Mouse (Mus musculus) embryonic facial prominence, embryonic 10.5 days (tissue): ENCODE data around the gene Itpr2. TPM values are rescaled to one million over a fixed set of nuclear protein-coding genes. Genes with fewer than 3 reads are reported as not detected.

Experiments used
- DNase-seq: peaks from one replicate; pipeline ENCODE4 v3.0.0-alpha.2; 2017; ENCODE audit warnings: low spot score
- H3K27ac ChIP-seq: fragments of 300-500 bp; sonication (generic); replicated peaks from 2 replicates; pipeline ENCODE4 v1.5.1; 2016; ENCODE audit warnings: mild to moderate bottlenecking
- H3K27me3 ChIP-seq: fragments of 300-500 bp; sonication (generic); replicated peaks from 2 replicates; pipeline ENCODE4 v1.6.1; 2016; ENCODE audit warnings: low read depth, mild to moderate bottlenecking; ENCODE audit not compliant: poor library complexity, severe bottlenecking
- H3K36me3 ChIP-seq: fragments of 300-500 bp; sonication (generic); replicated peaks from 2 replicates; pipeline ENCODE4 v1.6.1; 2016; ENCODE audit warnings: mild to moderate bottlenecking, moderate library complexity
- H3K4me1 ChIP-seq: fragments of 300-500 bp; sonication (generic); 2 replicates; pipeline ENCODE4 v1.6.1; 2016
- H3K4me3 ChIP-seq: fragments of 300-500 bp; sonication (generic); 2 replicates; pipeline ENCODE4 v1.5.1; 2016; ENCODE audit warnings: mild to moderate bottlenecking, moderate library complexity
- H3K9me3 ChIP-seq: fragments of 300-500 bp; sonication (generic); 2 replicates; pipeline ENCODE4 v1.6.1; 2016; ENCODE audit warnings: mild to moderate bottlenecking
- WGBS: fragments of 180-500 bp; shearing (Covaris S2); methylation state at CpG from one replicate; pipeline ENCODE4 v1.1.7; 2016; 5-methylcytosine and 5-hydroxymethylcytosine counted together
- polyA plus RNA-seq: library from polyadenylated mRNA; unstranded; fragments of >200 nt; fragmentation: Nextera tagmentation; extraction: Ambion mirVana; gene quantifications from 2 replicates; pipeline ENCODE4 v1.2.1, GENCODE M21; 2016

The Itpr2 gene
- polyA plus RNA-seq, 1 experiment from 2014 or later, result 4.5 TPM

GRCm38 (mm10) chr6:146108695-146109094 lies 393.3 kb downstream of the Itpr2 start:
- Histone ChIP-seq H3K27ac (no peak overlapping the region), H3K27me3 (peaks cover 3% of the 10 kb centered on the region; the same call in 1 of the 2 replicates), H3K9me3 (0 out of 2 replicates have a peak, but pooled peaks cover 2% of the 10 kb centered on the region), H3K36me3 (no peaks in the 10 kb centered on the region), H3K4me1 (peaks cover 31% of the 10 kb centered on the region), H3K4me3 (no peak overlapping the region)
- 88% methylated on average over 7 of the region's 7 CpGs for WGBS
- no peak for DNase-seq

GRCm38 (mm10) chr6:146107117-146107832 lies 394.7 kb downstream of the Itpr2 start:
- H3K27ac ChIP-seq, result no peak overlapping the region
- peaks cover 19% of the 10 kb centered on the region for H3K4me1 ChIP-seq
- no peak for DNase-seq
- 0 out of 2 replicates have a peak, but pooled peaks cover 2% of the 10 kb centered on the region for H3K9me3 ChIP-seq
- no peak overlapping the region for H3K4me3 ChIP-seq
- H3K27me3 ChIP-seq, result no peaks in the 10 kb centered on the region
- WGBS, result 79% methylated on average over 4 of the region's 4 CpGs
- no peaks in the 10 kb centered on the region for H3K36me3 ChIP-seq

DNA sequence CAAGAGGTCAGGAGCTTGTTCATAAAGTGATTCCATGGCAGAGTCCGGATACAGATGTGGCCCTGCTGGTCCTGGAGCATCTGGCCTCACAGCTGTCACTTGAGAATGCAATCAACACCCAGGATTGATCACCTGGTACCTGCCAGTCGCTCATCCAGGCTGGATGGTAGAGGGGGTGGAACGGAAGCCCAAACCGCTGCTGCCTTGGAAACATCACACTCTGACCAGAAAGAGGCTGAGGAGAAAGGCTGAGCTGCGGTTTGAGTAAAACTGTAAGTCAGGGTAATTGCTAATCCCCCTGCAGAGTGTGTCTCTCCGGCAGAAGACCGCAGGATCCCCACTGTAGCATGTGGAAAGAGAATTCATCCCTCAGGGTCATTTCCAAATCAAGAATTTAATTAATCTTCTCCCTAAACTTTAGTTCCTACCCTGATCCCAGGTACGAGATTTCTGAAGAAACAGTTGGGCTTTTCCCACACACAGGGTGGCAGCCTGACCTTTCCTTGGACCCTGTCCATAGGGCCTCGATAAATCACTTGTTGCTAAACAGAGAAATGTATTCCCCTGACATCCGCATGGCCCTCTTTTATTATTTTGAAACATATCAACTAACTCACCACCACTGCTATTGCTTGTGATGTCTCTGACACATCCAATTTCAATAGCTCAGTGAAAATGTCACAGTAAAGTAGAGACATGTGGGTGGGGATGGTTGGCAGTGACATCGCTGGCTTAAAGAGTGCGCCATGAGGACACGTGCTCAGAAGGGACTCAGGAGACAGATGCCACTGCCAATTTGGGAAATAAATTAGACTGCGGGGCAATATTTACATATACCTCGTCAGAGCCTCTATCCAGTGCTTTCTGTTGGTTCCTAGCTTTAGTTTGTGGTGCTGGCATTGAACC lies 418.7 kb downstream of the Itpr2 start:
- Histone ChIP-seq H3K36me3 (no peaks in the 10 kb centered on the region), H3K9me3 (0 out of 2 replicates have a peak, but pooled peaks cover under 1% of the 10 kb centered on the region), H3K27ac (no peak overlapping the region), H3K27me3 (no peaks in the 10 kb centered on the region), H3K4me3 (no peak overlapping the region), H3K4me1 (peaks cover 17% of the 10 kb centered on the region)
- WGBS, result 76% methylated on average over 15 of the region's 15 CpGs
- no peak for DNase-seq

DNA sequence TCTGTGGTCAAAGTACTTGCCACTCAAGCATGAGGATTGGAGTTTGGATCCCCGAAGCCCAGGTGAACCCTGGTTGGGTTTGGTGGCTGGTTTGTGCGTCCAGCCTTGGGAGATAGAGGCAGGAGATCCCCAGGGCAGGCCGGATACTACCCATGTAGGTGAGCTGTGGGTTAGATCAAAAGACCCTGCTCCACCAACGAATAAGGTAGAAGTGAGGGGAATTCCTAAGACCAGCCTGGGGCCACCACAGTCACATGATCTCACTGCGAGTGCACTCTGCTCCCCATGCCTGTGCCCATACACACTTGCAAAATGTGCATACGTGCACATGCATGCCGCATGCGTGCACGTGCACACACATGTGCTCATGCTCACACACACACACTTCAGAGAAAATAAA lies 419.5 kb downstream of the Itpr2 start:
- H3K4me3 ChIP-seq, result no peak overlapping the region
- WGBS, result 94% methylated on average over 9 of the region's 9 CpGs
- H3K9me3 ChIP-seq, result no peaks in the 10 kb centered on the region
- no peak overlapping the region for H3K27ac ChIP-seq
- no peaks in the 10 kb centered on the region for H3K36me3 ChIP-seq
- no peak for DNase-seq
- H3K27me3 ChIP-seq, result no peaks in the 10 kb centered on the region
- peaks cover 17% of the 10 kb centered on the region for H3K4me1 ChIP-seq

DNA sequence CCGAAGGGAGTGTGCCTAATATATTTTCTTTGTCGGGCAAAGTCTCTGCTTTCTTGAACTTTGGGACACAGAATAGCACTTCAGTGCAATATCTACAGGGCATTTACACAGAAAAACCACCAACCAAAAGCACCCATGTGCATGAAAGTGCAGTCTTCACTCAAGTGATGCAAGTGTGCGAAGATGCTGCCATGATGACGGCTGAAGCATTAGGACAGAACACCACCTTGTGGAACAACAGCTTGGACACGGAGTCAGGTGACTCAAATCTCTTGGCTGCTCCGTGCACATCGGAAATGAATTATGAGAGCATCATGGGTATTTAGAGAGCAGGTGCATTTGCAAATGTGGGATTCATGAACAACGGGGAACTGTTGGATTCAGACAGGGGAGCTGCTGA lies 420.4 kb downstream of the Itpr2 start:
- WGBS, result 93% methylated on average over 8 of the region's 8 CpGs
- Histone ChIP-seq H3K27me3 (no peaks in the 10 kb centered on the region), H3K27ac (no peak overlapping the region), H3K4me1 (peaks cover 17% of the 10 kb centered on the region), H3K36me3 (no peaks in the 10 kb centered on the region), H3K9me3 (no peaks in the 10 kb centered on the region), H3K4me3 (no peak overlapping the region)
- no peak for DNase-seq

- H3K27me3 ChIP-seq, result no peaks in the 10 kb centered on the region
- 67% methylated on average over 18 of the region's 18 CpGs for WGBS
- DNase-seq, result no peak
- peaks cover 17% of the 10 kb centered on the region for H3K4me1 ChIP-seq
- no peaks in the 10 kb centered on the region for H3K9me3 ChIP-seq
- H3K36me3 ChIP-seq, result no peaks in the 10 kb centered on the region
- no peak overlapping the region for H3K4me3 ChIP-seq
- peak overlapping the region; percentile 63; the same call in 1 of the 2 replicates for H3K27ac ChIP-seq
These were observed 421.2 kb downstream of the Itpr2 start for GRCm38 (mm10) chr6:146080546-146081512.

DNA sequence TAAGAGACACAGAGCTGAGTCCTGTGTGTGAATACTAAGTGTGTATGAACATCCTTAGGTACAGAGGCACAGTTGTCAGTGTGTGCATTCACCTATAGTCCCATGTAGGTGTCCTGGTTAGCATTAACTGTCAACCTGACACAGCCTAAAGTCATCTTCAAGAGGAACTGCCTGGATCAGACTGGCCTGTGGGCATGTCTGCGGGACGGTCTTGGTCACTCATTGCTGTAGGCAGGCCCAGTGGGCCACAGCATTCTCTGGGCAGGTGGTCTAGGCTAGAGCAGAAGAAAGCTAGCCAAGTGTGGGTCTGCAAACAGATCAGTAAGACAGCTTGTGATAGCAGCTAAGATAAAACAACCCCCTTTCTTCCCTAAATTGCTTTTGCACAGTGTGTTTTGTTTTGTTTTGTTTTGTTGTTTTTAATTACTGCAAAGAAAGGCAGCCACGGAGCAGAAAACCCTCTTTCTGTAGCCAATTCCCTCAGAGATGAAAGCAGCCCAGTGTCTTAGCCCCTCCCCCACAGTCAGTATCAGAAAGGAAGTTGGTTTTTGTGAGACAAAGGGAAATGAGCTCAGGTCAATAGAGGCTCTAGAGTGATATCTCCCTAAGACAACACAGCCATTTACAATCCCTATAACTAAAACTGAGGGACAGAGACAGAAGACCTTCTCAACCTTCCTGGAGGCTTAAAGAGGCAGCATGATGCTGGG lies 422.1 kb downstream of the Itpr2 start:
- Histone ChIP-seq H3K27me3 (no peaks in the 10 kb centered on the region), H3K4me1 (peaks cover 17% of the 10 kb centered on the region), H3K9me3 (no peaks in the 10 kb centered on the region), H3K27ac (peak overlapping the region; percentile 63; the same call in 1 of the 2 replicates), H3K36me3 (no peaks in the 10 kb centered on the region), H3K4me3 (no peak overlapping the region)
- whole genome bisulfite sequencing, result 48% methylated on average over 3 of the region's 3 CpGs
- DNase-seq, result no peak

DNA sequence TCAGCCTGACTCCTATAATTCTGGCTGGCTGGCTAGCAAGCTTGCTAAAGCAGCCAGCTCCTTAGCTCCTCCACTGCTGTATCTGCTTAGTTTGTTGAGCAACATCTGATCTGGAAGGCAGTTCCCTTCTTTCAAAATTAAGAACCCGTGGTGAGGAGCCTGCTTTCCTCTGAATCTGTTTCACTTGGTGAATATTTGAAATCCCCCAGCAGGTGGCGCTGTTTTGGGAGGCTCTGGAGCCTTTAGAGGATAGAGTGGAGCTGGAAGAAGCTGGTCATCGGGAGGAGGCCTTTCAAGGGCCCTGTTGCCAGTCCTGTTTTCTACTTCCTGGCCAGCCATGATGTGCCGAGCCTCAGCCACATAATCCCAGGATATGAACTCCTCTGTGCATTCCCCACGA lies 422.8 kb downstream of the Itpr2 start:
- Histone ChIP-seq H3K27ac (no peak overlapping the region), H3K36me3 (no peaks in the 10 kb centered on the region), H3K27me3 (no peaks in the 10 kb centered on the region), H3K4me1 (peaks cover 17% of the 10 kb centered on the region), H3K4me3 (no peak overlapping the region), H3K9me3 (no peaks in the 10 kb centered on the region)
- WGBS, result 51% methylated on average over 5 of the region's 5 CpGs
- peak; percentile 80 for DNase-seq

DNA sequence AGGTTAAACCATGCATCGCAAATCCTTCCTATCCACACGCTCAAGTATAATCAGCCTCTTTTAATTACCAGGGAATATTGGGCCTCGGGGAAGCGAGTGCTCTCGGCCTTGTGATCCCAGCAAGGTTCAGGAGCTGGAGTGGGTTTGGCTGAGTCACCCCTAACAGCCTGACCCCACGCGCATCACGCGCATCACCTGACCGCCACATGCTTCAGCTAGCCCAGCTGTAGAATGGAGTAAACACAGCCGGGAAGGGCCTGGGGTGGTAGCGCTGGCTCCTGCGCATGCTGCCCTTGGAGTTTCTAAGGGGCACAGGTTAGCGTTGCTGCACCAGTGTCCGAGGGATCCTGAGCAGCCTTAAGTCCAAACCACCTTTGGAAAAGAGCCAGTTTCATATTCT lies 423.9 kb downstream of the Itpr2 start:
- WGBS, result 90% methylated on average over 15 of the region's 15 CpGs
- H3K27me3 ChIP-seq, result no peaks in the 10 kb centered on the region
- DNase-seq, result no peak

GRCm38 (mm10) chr6:146077124-146077889 lies 424.7 kb downstream of the Itpr2 start:
- Histone ChIP-seq H3K4me3 (no peak overlapping the region), H3K27ac (no peak overlapping the region), H3K4me1 (peaks cover 17% of the 10 kb centered on the region), H3K9me3 (peaks cover 4% of the 10 kb centered on the region; the same call in 1 of the 2 replicates), H3K36me3 (no peaks in the 10 kb centered on the region), H3K27me3 (no peaks in the 10 kb centered on the region)
- no peak for DNase-seq
- 81% methylated on average over 11 of the region's 11 CpGs for WGBS

More for the DNA sequence above, 423.9 kb downstream of the Itpr2 start:
- no peak overlapping the region for H3K4me3 ChIP-seq
- no peak overlapping the region for H3K27ac ChIP-seq
- no peaks in the 10 kb centered on the region for H3K36me3 ChIP-seq
- peaks cover 17% of the 10 kb centered on the region for H3K4me1 ChIP-seq
- peaks cover 4% of the 10 kb centered on the region; the same call in 1 of the 2 replicates for H3K9me3 ChIP-seq

DNA sequence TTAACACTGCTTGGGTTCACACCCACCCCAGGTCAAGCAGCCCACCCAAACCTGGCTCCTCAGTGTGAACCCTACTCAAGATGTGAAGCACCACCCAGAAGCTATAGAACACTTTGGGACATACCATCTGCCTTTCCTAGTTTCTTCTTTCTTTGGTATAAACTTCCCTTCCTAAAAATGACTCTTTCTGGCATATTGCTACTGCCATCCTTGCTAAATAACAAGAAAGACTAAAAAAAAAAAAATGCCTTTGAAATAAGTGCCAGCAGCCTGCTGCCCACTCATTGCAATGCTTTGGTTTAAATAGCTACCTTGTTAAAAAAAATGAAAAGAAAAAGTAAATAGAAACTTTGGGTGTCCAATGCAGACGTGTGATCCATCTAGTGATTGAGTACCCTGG lies 429.2 kb downstream of the Itpr2 start:
- H3K4me1 ChIP-seq, result no peaks in the 10 kb centered on the region
- H3K4me3 ChIP-seq, result no peak overlapping the region
- 87% methylated on average over 1 of the region's 1 CpGs for WGBS
- no peak overlapping the region for H3K27ac ChIP-seq
- no peaks in the 10 kb centered on the region for H3K27me3 ChIP-seq
- DNase-seq, result no peak
- H3K36me3 ChIP-seq, result no peaks in the 10 kb centered on the region
- H3K9me3 ChIP-seq, result peaks cover 4% of the 10 kb centered on the region; the same call in 1 of the 2 replicates
